Mouse (Mus musculus) 416B (cell line): ENCODE measurements around the gene Fchsd2.

Experiments used
- DNase-seq: peaks from one replicate; pipeline ENCODE4 v3.0.0; 2011; ENCODE audit warnings: low read depth

The Fchsd2 gene

DNA sequence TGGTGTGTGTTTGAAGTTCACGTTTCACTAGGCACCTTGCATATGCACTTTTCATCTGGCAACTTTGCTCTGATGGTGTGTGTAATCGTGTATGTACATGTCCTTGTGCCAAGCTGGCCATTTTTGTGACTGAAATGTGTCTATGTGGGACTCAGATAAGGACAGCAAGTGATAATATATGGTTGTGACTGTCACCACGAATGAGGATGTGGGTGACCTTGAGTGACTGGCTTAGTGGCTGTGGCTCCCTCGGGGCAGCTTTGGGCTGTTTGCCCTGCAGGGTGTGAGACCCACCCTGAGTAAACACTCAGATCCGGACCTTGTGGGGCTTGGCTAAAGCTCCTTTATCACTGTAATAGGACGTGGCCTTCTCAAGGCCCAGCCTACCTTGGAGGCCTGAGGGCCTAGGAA is 223.9 kb downstream of the Fchsd2 start:
- peak; percentile 97 for DNase-seq

- DNase-seq = peak; percentile 77
Measured at GRCm38 (mm10) chr7:101317014-101317413, 224.4 kb downstream of the Fchsd2 start, which contains the start of gene Stard10. Stard10 (plus strand) TSS chr7:101317086.

GRCm38 (mm10) chr7:101318848-101319247 is 226.2 kb downstream of the Fchsd2 start:
- no peak for DNase-seq

DNA sequence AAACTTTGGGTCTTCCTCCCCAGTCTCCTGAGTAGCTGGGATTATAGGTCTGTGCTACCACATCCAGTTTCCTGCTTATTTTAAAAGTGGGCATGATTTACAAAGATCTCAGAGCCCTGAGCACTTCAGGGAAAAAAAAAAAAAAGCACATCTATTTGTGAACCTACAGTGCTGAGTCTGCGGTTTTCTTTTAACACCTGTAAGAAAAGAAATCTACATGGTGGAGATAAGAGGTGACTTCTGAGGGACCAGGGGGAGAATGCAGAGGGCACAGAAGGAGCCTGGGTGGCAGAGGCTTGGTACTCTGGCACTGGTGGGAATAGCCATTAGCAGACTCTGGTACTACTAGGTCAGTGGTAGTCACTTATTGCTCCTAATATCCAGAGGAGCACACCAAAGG is 227.1 kb downstream of the Fchsd2 start:
- no peak for DNase-seq

DNA sequence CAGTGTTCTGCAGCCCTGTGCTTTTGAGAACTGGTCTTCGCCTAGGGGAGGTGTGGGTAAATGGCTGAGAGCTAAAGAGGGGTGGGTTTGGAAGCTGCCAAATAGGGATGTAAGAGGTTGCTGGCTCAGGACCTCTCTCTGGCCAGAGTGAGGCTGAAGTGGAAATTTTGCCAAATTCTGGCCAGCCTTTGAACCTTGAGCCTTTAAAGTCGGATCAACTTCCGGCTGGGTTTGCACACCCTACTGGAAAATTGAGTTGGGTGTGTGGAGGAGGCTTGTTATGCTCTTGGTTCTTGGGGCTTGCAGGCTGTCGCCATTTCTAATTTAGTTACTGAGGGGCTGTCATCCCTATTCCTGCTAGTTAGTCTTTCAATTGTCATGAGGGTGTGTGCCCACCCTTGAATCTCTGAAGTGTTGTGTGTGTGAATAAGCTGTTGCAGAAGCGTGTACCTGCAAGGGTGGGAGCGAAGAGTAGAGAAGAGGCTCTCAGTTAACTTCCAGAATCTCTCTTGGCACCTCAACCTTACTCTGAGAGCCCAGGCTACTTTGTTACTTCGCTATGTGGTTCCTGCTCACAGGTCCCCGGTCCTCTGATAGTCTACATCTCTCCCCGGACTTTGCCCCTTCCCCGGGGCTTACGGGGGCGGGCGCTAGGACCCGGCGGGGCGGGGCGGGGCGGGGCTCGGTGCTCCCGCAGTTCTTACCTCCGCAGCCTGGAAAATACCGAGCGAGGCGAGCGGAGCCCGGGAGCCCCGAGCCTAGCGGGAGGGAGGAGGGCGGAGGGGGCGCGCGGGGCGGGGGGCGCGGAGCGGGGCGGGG is 227.9 kb downstream of the Fchsd2 start:
- no peak for DNase-seq

DNA sequence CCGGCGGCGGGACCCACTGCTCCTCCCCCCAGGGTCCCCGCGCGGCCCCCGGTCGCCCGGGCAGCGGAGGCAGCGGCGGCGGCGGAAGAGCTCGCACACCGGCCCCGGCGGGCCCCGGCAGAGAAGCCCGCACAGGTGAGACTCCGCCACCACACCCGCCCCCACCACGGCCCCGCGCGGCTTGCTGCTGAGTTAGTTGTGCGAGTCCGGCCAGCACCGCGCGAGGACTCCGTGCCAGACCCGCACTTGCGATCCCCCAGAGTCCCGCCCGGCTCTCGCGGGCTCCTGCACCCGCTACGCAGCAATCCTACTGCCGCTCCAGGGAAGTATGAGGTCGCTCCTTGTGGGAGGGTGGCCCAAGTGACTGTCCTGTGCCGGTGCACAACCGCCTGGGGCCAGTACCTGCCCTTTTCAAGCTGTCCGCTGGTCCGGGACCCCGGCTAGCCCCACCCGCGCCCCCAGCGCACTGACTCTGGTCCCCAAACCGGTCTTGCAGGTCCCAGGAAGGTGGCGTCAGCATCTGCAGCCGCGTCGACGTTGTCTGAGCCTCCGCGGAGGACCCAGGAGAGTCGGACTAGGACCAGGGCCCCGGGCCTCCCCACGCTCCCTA is 228.7 kb downstream of the Fchsd2 start:
- peak; percentile 41 for DNase-seq

- no peak for DNase-seq
Measured at GRCm38 (mm10) chr7:101323141-101323594, 230.5 kb downstream of the Fchsd2 start.

DNA sequence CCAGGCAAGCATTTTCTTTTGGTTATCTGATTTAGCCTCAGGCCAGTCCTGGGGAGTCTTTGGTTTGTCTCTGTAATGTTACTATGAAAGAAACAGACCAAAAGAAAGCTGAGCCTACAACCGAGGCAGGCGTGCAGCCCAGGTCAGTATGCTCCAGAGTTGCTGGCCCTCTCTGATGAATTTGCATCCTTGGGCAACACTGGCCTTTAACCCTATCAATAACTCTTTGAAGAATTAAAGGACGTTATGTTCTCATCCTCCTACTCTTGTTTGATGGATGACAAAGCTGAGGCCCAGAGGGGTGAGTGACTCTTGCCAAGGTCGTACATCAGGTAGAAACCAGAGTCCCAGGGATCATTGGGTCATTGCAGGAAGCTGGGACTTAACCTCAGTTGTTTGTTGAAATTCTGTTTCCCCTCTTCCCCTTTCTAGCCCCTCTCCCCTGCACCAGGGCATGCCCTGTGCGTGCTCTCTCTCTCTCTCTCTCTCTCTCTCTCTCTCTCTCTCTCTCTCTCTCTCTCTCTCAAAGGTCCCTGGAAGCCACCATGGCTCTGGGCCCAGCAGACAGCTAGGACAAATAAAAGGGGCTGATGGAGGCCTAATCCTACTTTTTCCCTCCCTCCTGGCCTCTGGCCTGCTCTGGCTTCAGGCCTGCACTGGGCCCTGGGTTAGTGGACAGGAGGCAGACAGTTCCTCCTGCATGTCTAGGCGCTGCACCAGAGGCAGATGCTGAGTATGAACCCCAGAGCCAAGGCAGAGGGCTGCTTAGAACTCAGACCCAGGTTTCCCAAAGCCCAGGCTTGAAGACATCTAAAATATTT is 231.7 kb downstream of the Fchsd2 start:
- no peak for DNase-seq

GRCm38 (mm10) chr7:101326006-101326405 is 233.3 kb downstream of the Fchsd2 start:
- no peak for DNase-seq

DNA sequence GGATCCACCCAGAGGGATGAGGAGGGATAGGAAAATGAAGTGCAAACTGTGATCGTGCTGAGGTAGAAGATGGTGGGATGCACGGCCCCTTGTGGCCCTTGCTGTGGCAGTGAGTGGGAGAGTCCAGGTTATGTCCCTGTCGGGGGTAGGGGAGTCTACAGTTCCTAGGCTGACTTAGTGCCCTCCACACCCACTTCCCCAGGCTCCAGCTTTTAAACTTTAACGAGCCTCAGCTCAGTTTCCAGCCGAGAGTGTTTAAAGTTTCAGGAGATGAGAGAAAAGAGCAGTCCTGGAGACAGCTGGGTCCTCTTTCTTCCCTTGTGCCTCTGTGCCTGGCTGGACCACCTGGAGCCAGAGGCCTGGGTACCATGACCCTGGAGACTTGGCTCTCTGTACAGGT is 234.6 kb downstream of the Fchsd2 start:
- DNase-seq = no peak

GRCm38 (mm10) chr7:101327786-101328185 is 235.1 kb downstream of the Fchsd2 start:
- DNase-seq = no peak

DNA sequence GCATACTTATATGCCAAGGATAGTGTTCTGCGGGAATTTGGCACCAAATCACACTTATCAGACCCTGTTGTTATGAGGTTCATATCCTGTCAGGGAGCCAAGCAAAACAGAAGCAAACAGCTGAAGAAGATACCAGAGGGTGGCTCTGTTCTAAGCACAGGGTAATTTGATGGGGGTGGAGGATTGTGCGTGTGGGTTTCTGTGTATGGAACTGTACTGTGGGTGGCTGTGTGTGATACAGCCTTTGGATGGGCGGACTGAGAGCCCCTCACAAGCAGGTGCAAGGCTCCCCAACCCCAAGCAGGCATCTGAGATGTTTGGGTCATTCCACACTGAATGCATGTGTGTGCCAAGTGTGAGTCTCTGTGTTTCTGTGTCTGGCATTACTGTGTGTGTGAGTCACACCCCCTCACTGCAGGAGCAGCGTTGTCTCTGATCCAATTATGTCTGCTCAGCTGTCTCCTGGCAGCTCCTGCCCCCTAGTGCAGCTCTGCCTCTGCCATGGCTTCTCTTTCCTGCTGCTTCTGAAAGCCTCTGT is 236.0 kb downstream of the Fchsd2 start:
- DNase-seq = no peak

DNA sequence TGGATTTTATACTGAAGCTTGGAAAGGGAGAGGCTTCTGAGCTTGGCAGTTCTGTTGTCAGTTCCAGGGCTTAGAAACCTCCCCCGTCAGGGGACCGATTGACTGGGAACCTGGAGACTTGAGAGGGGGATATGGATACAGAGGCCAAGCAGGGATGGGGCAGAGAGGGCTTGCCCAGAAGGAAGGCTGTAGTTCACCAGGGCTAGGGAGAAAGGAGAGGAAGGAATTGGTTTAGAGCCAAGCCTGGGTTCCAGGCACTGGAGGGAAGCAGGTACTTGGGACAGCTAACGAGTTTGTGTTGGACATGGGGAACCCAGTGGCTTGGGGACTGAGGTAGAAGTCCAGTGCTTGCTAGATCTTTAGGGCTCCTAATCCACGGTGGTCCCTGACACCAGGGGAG is 236.9 kb downstream of the Fchsd2 start:
- DNase-seq = no peak

DNA sequence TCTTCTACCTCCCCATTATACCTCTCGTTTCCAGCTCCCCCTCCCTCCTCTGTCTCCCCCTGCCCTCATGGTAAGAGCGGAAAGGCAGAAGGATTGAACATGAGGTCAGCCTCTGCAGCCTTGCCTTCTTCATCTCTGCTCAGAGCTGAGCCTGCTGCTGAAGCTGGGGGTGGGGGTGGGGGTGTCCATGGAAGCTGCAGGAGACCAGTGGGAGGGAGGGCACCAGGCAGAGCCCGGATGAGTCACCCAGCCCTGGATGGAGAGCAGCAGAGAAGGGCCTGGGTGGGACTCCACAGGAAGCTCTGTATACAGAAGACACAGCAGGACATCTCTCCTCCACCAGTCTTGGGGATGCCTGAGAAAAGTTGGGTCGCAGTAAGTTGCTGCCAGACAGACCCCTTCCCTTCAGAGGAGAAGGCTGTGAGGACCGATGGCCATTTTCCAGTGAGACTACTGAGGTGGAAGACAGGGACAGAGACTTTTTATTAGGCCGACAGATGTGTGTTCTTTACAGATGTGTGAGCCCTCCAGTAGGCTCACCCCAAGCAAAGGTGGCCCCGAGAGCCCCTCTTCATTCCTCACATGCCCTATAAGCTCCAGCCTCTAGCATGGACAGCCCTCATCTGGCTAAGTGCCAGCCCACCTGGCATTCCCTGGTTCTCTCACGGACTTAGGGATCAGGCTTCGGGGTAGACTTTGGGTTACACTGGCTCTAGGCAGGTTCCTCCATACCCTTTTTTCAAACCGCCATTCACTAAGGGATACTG is 237.6 kb downstream of the Fchsd2 start:
- DNase-seq = no peak

- no peak for DNase-seq
Measured at GRCm38 (mm10) chr7:101330841-101331173, 238.1 kb downstream of the Fchsd2 start.

DNA sequence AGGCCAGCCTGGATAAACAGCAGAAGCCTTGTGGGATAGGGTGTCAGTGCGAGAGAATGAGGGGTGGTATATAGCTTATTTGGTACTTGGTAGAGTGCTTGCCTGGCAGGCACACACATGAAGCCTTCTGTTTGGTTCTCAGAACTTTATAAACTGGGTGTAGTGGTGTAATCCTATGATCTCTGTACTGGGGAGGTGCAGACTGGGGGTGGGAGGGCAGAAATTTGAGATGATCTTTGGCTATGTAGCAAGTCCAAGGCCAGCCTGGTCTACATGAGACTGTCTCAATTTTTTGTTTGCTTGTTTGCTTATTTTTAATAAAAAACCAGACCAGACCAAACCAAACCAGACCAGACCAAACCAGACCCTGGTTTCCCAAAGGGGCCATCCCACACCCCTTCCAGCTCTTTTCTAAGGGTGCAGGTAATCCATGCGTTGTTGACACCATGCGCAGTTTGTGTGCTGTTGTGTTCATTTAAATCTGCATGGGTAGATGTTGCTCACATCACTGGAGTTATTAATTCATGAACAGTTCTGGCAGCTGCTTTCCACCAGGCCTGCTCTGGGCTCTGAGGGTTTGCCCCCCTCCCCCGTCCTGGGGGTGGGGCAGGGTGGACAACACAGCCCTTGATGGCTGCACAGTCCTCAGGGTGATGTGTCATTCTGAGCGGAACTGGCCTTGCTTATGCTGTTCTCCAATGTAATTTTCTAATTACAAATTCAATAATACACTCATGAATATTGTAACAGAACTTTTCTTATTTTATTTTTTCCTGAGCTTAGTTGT is 239.6 kb downstream of the Fchsd2 start:
- DNase-seq = no peak
